Mouse (Mus musculus) left cerebral cortex, adult 18-20 months (tissue): ENCODE data around the gene Slc38a4. TPM values are rescaled to one million over a fixed set of nuclear protein-coding genes. Genes with fewer than 3 reads are reported as not detected.

Source experiments
- DNase-seq, 2 experiments: peaks; one replicate each; pipeline ENCODE4 v3.0.0; 2021 to 2022; ENCODE audit warnings: low spot score in 2 of 2, mixed read lengths in 1 of 2
- long read RNA-seq, 2 experiments: library from polyadenylated mRNA; stranded (forward); transcript quantifications; one replicate each; pipeline ENCODE4 v2.0.0; 2021
- total RNA-seq, 2 experiments: library from RNA; stranded (reverse); gene quantifications; 2 replicates each; pipeline ENCODE4 v1.2.3; 2021

Slc38a4 gene
- total RNA-seq, result under 1 TPM; 0.74 to 0.84 TPM
- long read RNA-seq, experiment 1, partial matches to known transcripts, result 2 of 3 reads
- long read RNA-seq, experiment 1, other reads (novel, unspliced or antisense), result 1 of 3 reads
- long read RNA-seq, experiment 2, result 0 reads

DNA sequence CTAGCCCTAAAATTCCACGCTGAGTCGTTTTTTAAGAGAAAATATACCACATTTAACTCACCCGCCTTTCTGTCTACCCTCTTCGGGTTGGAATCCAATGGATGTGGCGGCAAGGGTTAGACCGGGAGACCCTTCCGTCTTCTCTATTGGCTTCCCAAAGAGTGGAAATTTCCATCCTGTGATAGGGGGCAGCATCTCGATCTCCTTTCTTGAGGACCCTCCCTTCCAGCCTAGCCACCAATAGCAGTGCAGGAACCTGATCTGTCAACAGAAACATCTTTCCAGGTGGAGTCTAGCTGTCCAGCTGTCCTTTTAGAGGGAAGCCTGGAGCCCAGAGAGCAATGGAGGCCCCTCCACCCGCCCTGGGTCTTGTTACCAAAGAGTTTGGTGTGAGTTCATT lies at the start of gene Slc38a4:
Gene Slc38a4 (minus strand): TSS at position 163 of the 400 bp plus-strand sequence.
- no peak for DNase-seq

DNA sequence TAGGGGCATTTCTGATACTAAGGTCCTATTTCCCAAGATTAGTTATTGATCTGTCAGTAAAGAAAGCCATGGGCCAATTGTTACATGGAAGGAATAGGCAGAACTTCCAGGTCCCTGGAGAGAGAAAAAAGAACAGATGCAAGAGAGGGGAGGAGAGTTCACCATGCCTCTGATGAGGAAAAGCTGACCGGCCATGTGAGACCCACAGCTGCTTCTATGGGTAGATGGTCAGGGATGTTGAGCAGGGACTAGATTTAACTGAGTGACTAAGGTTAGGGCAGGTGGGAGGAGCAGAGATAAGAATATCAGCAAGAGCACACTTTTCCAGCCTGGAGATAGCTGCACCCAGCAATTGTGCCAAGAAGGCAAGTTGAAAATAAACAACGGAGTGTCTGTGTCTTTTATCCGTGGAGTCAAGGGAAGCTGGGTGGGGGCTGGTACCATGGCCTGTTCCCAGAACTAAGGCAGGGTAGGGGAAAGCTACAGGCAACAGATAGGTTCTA lies 49.2 kb upstream of the Slc38a4 start:
- no peak for DNase-seq

DNA sequence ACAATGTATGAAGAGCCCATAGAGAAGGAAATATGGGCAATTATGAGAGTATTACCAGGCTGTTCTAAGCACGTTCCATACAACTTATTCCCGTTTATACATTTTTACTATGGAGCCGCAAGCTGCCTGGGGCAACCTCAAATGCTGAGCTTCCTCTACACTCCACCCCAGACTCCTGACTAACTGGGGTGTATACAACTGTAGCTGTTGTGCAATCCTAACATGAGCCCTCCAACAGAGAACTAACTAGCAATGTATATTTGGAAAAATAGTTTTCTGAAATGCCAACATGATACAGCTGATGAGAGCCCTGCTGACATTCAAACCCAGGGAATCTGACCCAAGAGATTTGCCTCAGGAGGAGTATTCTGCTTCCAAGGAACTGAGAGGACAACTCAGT lies 48.3 kb upstream of the Slc38a4 start:
- DNase-seq, result no peak

DNA sequence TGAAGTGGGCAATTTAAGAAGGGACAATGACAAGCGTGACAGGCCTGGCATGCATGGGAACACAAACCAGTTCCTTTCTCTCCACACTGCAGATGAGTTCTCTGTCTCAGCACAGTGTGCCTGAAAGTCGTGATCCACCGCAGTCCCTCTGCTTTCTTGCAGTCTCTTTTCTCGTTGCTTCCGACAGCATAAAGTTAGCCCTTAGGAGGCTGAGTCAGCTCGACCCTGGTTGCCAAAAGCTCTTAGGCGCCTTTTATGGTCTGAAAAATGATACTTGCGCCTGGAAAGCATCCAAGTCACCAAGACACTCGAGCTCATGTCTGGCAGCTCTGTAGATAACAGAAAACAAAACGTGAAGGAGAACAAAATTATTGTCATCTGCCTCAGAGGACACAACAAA lies 47.1 kb upstream of the Slc38a4 start:
- no peak for DNase-seq

DNA sequence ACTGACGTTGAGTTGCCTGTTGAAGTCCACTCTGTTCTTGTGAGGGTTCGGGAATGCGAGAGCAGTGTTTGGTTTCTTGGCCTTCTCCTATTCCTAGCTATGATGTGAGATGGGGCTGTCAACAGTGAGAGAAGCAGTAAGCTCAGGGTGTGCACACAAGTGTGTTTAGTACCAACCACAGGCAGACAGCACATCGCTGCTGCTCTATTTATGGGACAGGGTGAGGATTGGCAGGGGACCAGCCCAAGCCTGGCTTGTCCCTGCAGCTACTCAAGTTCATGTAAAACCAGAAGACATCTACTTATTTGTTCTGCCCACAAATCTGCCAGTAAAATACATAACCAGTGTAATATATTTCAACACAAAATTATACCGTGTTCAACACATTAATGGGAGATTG lies 46.4 kb upstream of the Slc38a4 start:
- DNase-seq, result no peak

DNA sequence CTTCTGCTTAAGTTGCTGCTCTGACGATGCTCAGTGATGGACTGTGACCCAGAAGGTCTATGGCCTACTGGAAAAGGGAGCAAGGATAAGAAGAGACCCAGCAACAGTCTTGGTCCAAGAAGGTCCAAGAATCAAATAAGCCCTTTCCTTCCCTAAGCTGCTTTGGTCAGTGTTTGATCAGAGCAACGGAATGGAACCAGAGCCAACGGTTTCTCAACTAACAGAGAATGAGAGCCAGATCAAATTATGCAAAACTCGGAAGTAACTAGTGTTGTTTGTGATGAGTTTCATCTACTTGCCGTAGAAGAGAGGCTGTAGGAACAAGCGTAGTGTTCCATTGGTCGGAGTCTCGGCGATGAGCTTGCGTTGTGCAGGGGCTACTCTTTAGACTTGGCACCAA lies 43.3 kb upstream of the Slc38a4 start:
- DNase-seq, result no peak

DNA sequence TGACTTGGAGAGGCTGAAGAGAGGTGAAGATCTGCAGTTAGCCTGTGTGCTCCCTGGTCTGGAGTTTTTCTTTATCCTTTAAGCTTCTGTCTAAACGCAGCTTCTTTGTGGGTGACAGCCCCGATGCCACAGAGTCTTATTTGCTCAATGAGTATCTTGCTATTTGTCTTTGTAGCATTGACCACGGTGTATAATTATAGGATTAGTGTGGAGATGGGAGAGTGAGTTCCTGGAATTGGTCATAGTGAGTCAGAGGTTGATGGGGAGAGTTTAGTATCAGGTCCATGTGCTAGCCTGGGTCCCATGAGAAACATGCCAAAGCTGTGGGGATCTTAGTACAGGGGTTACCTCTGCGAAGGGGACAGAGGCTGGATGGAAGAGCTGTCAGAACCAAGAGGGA lies 41.8 kb upstream of the Slc38a4 start:
- no peak for DNase-seq

DNA sequence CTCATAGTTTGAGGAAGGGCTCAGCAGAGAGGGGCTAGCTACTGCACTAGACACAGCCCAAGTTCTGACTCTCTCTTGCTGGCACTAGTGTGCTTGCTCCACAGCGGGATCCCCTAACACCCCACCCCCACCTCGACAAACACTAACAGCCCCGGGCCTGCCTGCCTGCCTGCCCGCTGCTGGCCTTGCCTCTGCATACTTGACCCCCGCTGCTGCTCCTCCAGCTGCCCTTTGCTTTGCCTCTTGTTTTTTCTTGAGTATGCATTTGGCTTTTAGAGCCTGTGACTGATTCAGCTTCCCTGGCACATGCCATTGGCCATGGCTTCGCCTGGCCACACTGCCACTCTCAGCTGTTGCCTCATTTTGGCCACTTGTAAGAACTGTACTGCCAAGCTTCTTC lies 33.8 kb upstream of the Slc38a4 start:
- DNase-seq, result no peak

DNA sequence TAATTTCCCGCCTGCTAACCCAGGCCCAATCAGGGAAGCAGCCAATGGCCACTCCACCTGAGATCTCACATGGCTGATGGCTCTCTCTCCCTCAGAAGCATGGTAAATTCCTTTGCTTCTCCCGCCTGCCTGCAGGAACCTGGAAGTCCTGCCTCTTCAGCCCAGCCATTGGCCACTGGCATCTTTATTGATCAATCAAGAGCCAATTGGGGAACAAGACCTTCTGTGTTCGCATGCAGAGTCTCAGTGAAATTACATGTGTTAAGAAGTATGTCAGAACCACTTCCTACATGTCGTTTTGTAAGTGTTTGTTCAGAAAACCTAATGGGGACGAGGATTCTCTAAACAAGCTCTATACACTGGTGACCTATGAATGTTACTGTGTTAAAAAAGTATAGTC lies 30.1 kb upstream of the Slc38a4 start:
- no peak for DNase-seq

DNA sequence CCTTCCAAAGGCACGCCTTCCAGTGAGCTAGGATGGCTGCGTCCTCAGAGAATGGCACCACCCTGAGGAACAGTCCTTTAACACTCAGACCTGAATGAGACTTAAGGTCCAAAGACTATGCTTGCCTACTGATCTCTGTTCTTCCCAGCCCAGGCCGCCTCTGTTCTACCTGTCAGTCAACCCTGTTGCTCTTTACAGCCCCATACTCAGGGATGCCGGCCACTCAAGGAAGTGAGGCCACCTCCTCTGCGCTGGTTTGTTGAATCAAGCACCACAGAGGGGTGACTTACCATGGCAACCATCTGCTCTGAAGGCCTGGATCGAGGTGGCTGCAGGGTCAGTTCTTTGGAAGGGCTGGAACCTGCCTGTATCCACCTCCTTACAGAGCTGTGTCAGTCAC lies 21.9 kb upstream of the Slc38a4 start:
- DNase-seq, result no peak

DNA sequence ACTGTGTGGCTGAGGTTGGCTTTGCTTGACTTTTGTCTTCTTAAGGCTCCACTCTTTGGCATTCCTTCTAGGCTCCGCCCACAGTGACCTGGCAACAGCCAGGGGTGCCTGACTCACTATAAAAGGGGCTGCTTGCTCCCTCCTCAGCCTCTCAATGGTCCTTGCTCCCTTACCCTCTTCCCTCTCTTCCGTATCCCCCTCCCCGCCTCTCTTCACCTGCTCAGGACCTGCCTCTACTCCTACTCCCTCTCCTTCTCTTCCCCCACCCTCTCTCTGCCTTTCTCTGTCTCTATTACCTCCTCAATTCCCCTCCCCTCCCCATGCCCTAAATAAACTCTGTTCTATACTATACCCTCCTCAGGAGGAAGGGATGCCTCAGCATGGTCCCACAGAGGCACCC lies 20.3 kb upstream of the Slc38a4 start:
- DNase-seq, result no peak

DNA sequence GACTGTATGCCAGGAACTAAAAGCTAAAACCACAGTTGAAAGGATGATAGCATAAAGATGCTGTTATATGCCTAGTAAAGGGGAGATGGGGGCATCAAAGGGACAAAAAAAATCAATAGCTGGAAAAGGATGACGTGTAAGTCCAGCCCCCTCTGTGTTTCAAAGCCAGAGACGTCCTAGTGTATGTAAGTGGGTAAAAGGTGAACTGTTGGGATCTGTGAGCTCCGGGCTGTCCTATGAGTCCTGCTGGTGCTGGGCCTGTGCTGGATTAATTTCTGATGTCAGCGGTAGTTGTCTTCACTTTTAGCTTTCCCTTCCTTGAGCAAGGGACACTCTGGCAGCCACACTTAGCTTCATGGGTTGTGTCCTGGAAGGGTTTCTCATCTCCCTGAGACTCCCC lies 19.5 kb upstream of the Slc38a4 start:
- DNase-seq, result no peak

DNA sequence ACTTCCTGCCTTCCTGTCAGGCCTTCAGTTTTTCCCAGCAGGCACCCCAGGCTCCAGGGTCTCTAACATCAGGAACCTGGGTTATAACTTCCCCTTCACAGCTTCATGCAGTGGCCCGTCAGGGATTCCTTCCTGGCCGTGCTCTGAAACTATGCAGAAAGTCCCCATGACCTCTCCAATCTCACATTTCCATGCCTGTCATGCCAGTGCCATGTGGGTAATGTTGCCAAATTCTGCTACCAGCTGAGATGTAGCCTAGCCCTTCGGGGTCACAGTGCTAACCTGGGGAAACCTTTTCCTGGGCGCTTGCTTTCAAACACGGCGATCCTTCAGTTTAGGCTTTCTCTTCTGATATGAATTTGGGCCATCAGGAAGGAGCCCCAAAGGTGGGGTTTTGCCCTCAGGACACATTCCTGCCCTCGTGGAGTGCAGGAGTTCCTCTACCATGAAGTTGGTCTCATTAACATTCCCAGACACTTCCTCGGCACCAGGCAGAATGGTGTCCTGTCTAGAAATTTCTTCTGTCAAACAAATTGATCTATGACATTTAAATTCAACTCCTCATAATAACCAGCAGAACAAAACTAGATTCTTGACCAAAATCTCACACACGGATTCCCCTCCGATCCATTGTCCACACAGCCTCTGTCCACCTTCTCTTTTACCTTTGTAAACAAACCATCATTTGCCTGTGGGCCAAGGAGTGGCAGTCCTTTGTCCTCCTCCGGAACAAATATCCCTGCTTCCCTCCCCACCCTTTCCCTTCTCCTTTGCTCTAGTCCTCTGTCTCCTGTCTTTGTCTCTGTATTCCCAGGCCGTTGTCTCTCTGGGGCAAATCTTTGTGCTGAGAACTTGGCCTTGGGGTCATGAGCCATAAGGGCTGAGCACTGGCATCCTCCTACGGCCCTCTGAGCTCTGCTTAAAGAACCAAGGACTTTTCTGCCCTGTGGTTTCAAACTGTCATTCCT lies 17.4 kb upstream of the Slc38a4 start:
- no peak for DNase-seq

DNA sequence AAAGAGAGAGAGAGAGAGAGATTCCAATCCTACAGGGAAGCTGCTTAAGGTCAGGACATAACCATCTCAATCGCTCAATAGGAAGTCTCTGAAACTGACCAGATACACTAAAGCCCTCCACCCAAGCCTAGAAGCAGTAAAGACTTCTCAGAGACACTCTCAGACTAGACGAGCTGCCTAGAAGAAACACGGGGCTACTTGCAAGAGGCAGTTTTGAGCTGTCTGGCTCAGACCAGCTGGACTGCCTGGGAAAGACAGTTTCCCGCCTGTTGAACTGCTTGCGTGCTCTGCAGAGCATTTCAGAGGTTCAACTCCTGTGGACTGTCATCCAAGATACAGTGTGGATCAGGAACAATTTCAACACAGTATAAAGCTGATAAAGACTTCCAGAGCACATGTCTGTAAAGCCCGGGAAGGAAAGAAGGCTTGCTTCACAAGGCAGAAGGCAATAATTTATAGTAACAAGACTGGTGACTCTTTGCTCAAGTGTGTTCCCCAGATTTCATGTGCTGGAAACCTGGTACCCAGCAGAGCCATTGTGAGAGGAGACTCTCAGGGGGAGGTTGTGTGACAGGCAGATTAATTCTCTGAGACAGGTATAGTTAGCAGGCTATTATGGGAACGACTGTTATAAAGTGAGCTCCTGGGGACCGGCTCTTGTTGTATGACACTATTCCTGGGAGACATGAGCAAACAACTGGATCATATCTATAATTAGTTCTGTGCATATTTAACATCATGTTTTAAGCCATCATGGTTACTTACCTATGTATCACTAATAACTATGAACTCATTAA lies 11.8 kb upstream of the Slc38a4 start:
- no peak for DNase-seq

DNA sequence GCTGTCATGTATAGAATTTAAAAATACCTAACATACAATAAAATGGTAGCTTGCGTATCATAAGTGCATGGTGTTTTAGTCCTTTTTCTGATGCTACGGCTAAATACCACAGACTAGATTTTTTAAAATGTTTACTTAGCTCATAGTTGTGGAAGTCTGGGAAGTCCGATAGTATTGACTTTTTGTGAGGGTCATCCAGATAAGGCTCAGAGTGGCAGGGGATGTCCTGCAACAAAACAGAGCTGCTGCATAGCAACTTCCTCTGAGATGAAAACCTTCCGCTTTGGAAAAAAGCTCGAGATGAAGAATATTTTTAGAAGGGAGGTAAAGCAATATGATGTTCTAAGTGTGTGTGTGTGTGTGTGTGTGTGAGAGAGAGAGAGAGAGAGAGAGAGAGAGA lies 11.2 kb upstream of the Slc38a4 start:
- DNase-seq, result no peak

DNA sequence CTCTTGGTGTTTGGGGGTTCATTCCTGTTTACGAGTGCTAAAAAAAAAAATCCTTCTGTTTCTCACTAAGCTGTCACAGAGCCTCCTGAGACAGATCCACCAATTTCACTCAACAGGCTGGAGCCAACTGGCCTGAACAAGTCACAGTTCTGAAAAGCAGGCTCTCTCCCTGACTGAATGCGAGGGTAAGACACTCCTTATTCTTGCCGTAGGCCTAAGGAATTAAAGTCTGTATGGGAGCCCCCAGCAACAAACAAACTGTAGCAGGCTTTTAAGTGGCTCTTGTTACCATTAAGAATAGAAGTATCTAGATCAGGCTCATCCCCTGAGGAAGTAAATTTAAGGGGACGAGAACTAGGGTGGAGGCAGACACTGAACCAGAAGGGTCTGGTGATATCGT lies 7.5 kb upstream of the Slc38a4 start:
- no peak for DNase-seq

DNA sequence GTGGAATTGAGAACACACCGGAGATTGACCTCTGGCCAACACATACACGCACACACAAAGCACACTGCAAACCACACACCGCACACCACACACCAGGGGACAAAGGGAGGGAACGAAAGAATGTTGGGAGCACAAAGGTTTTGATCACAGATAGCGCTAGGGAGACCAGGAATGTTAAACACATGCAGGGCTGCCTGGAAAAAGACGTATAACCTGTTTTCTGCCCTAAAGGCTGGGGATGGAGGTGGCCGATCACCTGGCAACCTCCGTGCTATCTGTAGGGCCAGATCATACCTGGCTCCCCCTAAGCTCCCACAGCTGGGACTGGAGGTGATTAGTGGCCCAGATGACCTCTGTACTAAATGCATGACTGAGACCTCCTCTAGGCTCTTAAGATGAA lies 5.2 kb upstream of the Slc38a4 start:
- DNase-seq, result no peak

DNA sequence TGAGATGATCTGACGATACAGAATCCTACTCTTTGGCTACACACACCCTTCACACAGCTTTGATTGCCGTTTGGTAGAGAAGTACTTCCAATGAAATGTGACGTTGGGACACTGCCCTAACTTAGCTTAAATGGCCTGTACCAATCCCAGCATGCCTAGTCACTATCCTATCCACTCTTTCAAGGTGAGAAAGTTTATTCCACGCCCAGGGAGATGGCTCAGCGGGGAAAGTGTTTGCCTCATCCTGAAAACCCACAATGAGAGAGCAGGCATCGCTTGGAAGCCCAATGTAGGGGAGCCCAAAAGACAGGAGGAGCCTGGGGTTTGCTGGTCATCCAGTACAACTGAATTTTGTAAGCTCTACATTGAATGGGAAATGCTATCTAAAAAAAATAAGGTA lies 4.8 kb upstream of the Slc38a4 start:
- no peak for DNase-seq

DNA sequence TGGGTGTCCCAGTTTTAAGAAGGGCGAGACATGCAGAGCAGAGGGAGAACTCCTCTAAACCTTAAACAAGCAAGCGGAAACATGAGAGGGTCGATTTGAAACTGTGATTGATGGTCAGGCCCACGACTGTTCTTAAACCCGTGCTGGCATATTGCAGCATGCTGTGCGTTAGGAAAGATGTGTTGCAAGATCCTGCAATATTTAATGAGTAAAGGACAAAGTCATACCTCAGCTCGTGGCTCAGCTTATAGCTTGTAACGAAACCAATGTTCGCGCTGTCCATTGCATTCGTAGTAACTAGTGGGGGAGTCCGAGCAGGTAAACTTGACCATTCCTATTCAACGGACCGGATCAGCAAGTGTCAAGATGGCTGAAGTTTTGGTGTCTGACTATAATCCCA lies 4.3 kb upstream of the Slc38a4 start:
- no peak for DNase-seq

DNA sequence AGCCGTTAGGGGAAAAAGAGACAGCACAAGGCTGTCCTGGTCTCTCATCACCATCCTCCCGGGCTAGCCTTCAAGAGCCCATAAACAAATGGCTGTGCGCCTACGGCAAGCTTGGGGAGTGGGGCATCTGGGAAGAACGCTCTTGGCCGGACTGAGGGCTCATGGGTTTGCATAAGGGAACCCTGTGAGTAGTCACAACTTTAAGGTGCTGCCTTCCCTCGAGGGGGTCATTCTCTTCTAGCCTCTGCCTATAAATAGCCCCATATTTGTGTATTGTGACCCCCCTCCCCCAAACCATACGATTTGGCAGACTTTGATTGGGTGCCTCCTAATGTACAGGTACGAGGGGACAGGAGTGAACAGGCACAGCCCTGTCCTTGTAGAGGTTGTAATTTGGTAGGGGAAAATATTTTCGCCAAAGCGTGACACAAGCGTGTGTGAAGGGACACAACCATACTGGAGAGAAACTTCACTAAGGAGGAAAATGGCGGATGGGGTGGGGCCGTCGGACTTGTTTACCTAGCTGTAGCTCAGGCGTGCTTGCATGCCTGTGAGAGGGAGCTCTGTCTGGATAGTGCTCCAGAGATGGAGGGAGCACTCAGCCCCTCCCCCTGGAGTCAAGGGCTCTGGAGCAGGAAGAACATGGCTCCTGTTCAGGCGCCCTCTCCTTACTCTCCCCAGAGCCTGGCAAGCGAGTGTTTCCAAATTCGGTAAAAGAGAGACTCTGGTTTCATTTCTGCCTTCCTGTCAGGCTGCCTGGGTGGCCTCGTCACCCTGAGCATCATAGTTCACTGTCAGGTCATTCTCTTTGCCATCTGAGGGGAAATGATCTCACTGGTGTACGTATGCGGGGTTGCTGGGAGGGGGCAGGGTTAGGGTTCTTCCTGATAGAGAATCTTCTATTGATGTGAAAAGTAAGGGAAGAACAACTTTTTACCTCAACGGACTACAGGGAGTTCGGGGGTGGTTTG lies 3.6 kb upstream of the Slc38a4 start:
- DNase-seq, result no peak
